22 mouse cellular contexts compared by ENCODE assay signal in the genomic region with DNA sequence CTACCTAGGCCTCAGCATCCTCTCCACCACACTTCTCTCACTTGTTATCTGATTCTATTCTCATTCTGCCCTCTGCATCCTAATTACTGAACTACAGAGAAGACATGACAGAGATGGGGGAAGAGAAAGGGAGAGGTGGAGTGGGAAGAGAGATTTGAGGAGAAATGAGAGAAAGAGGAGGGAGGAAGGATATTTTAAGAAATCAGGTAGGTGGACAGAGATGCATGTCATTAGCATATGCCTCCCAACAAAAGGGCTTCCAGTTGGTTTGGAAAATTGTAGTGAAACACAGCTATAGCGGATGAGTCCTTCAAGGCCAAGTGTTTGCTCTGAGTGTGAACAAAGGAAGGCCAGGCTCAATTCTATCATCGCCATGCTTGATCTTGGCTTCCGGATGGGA.
A peak's percentile ranks its signal among the peaks of the same experiment; 100 is the strongest.
DNase-seq lines count a peak whose midpoint lies in the region; ATAC-seq and TF ChIP-seq lines count a peak whose summit lies in the region.
"Had no signal": no experiment of that assay in that cellular context is flagged by ENCODE, and none has a peak within 500 bp of the region (broad histone marks: within the 10 kb centered on the region; RNA-seq: fewer than 3 reads in every experiment).

No protein-coding gene starts in this region.

- 0 out of 2 replicates have a peak overlapping the region, but pooled peaks have one; percentile 12 for H3K27ac ChIP-seq in olfactory bulb, adult 2 months (ENCODE audit: insufficient read depth, low read depth, low read length)
- no peak overlapping the region for H3K27ac ChIP-seq in forebrain, embryonic 10.5 days

- H3K36me3 ChIP-seq in forebrain, embryonic 10.5 days (replicated peaks) = no peaks in the 10 kb centered on the region
- H3K36me3 ChIP-seq: G1E had no signal

- no peaks in the 10 kb centered on the region for H3K27me3 ChIP-seq in forebrain, embryonic 10.5 days (ENCODE audit: poor library complexity, severe bottlenecking)

- WGBS in olfactory bulb, adult 2 months = 82% methylated on average over 3 of the region's 3 CpGs
- WGBS in forebrain, embryonic 10.5 days = 96% methylated on average over 3 of the region's 3 CpGs

- no peaks in the 10 kb centered on the region for H3K9me3 ChIP-seq in forebrain, embryonic 10.5 days
- H3K9me3 ChIP-seq: G1E had no signal

- DNase-seq in frontal cortex, postnatal 14 days (ENCODE audit: low spot score in 2 of 2) = no peak
- DNase-seq in brain, adult 2 months (ENCODE audit: low read depth, low spot score) = peak; percentile 69
- peak; percentile 62 for DNase-seq in telencephalon, adult 2 months (ENCODE audit: low read depth, low spot score)
- no peak for DNase-seq in forebrain, embryonic 10.5 days (ENCODE audit: extremely low spot score, low spot score)
- no peak for DNase-seq in B cell, adult 2 months
- DNase-seq in neural tube, embryonic 10.5 days (ENCODE audit: extremely low spot score, low spot score) = no peak
- DNase-seq: adrenal gland, adult 2 months; adrenal gland, adult 8-10 months; adrenal gland, postnatal 10 days; adrenal gland, postnatal 14 days; adrenal gland, postnatal 25 days; adrenal gland, postnatal 36 days; cerebellum, adult 11 months; cerebellum, adult 11-12 months; cerebellum, adult 18-20 months; cerebellum, adult 2 months had no signal

- no peak for TF ChIP-seq POLR2A in olfactory bulb, adult 2 months (IDR thresholded peaks at IDR 0.05; ENCODE audit: insufficient read depth, low read depth, low read length)

- H3K4me3 ChIP-seq in olfactory bulb, adult 2 months (ENCODE audit: insufficient read depth, low read depth, low read length) = no peak overlapping the region
- no peak overlapping the region for H3K4me3 ChIP-seq in forebrain, embryonic 10.5 days

- no peak for TF ChIP-seq CTCF in olfactory bulb, adult 2 months (IDR thresholded peaks at IDR 0.05; ENCODE audit: insufficient read depth, low read depth, low read length)

- ATAC-seq in frontal cortex, adult (ENCODE audit: low TSS enrichment) = peak; percentile 66
- ATAC-seq: activated CD4-positive, CD25-positive, alpha-beta regulatory T cell, adult 4 months; CD4-positive, CD25-positive, alpha-beta regulatory T cell, adult 4 months; Patski had no signal

- H3K4me1 ChIP-seq in olfactory bulb, adult 2 months (ENCODE audit: control insufficient read depth, insufficient read depth, low read length) = peaks cover 5% of the 10 kb centered on the region
- H3K4me1 ChIP-seq in forebrain, embryonic 10.5 days = no peaks in the 10 kb centered on the region

Comparison
In these comparisons a context has a peak if more than half of its experiments do, and no peak if none do; other contexts are left out.
1. DNase-seq: peak in brain, adult 2 months (single experiment) and telencephalon, adult 2 months (single experiment); none in frontal cortex, postnatal 14 days (0 of 2), forebrain, embryonic 10.5 days (single experiment), B cell, adult 2 months (0 of 2) and neural tube, embryonic 10.5 days (single experiment).